Mouse (Mus musculus): ENCODE measurements around the gene Cux1.

- TF ChIP-seq POLR2A (IDR thresholded peaks at IDR 0.05; ENCODE audit: extremely low read depth, insufficient read depth, low read length) (no peak), CTCF (IDR thresholded peaks at IDR 0.05; ENCODE audit: extremely low read depth, insufficient read depth, low read length) (no peak)
These were observed 27.7 kb upstream of the Cux1 start for GRCm38 (mm10) chr5:136594896-136595540.
